Mouse (Mus musculus): Measurements from ENCODE around the gene Gm8138. TPM values are rescaled to one million over a fixed set of nuclear protein-coding genes. Genes with fewer than 3 reads are reported as not detected.
"Not testable (repeated sequence)": the region's sequence is repeated elsewhere in the genome, so short reads cannot be mapped to it uniquely, and the experiment has no call there.

The Gm8138 gene
- total RNA-seq (2017): not detected in 2 replicates

DNA sequence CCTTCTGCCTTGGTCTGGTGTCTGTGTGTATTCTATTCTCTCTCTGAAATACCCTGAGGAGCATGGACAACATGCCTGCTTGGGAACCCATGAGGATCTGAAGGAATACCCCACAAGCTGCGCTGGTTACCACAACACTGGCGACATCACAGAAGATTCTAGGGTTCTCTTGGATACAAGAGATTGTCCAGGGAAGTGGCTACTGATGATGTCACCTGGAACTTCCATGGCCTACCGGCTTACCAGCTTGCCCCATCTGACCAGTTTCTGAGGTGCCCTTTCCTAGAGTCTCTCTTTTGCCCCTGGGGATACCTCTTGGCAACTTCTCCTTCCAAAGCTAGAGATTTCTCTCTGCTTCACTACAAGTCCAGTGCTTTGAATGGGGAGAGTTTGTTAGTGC is at the start of gene Gm8138:
Gm8138 (minus strand) TSS at position 101 of the 400 bp plus-strand sequence.
- ATAC-seq (replicated peaks in 1 of 2; ENCODE audit: insufficient read depth in 1 of 2, low FRiP score in 2 of 2, low TSS enrichment in 1 of 2, low read depth in 1 of 2, poor library complexity in 2 of 2, severe bottlenecking in 2 of 2): not testable (repeated sequence)

DNA sequence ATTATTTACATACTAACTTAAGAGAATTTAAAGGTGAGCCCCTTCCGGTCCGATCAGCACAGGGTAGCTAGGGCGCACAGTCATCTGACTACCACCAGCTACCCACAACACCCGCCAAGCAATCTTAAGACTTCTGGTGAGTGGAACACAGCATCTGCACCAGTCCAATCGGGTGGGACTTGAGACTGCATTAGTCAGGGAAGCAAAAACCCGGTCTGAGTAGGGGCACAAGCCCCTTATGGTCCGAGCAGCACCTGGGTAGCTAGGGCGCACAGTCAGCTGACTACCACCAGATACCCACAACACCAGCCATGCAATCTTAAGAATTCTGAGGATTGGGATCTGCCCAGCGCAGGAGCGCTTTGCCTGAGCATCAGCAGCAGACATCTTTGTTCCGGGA is 54.4 kb downstream of the Gm8138 start:
- ATAC-seq (replicated peaks in 1 of 2; ENCODE audit: insufficient read depth in 1 of 2, low FRiP score in 2 of 2, low TSS enrichment in 1 of 2, low read depth in 1 of 2, poor library complexity in 2 of 2, severe bottlenecking in 2 of 2): not testable (repeated sequence)

Other genes with a start within 250 kb of the Gm8138 start
- gene Gm7233, start 236.5 kb downstream of the Gm8138 start, total RNA-seq (2017): not detected in 2 replicates
- not detected in 2 replicates for gene Gm8122, start 181.0 kb downstream of the Gm8138 start, total RNA-seq (2017)
- gene Gm8126, start 157.7 kb downstream of the Gm8138 start, total RNA-seq (2017): not detected in 2 replicates
- gene Gm9732, start 141.3 kb downstream of the Gm8138 start, total RNA-seq (2017): not detected in 2 replicates
- gene Gm8127, start 122.5 kb downstream of the Gm8138 start, total RNA-seq (2017): not detected in 2 replicates
- gene 1700001F09Rik, start 68.5 kb downstream of the Gm8138 start, total RNA-seq (2017): not detected in 2 replicates
- gene Gm5799, start 127.2 kb upstream of the Gm8138 start, total RNA-seq (2017): not detected in 2 replicates
- not detected in 2 replicates for gene Gm17654, start 162.8 kb upstream of the Gm8138 start, total RNA-seq (2017)
- not detected in 2 replicates for gene Gm10375, start 191.7 kb upstream of the Gm8138 start, total RNA-seq (2017)

All from hematopoietic stem cell, adult 5-6 weeks (primary cell).